Mouse (Mus musculus) T-helper 17 cell (primary cell): ENCODE measurements at regions not wholly inside any gene's neighbourhood (a gene's known extent, or its start where the extent isn't known, plus 50 kb on each side); places are given as distances from the start of the nearest gene placed in this dataset.

Experiments
- in situ Hi-C, 2 experiments: fragments of 300-600 bp; cut with MboI, MseI; formaldehyde crosslinking; loops; 1 replicate in 1 of 2; 2 replicates in 1 of 2; pipeline ENCODE4 v1.15.1; 2025; ENCODE audit warnings: high pct_unique_total_duplicates in 2 of 2

DNA sequence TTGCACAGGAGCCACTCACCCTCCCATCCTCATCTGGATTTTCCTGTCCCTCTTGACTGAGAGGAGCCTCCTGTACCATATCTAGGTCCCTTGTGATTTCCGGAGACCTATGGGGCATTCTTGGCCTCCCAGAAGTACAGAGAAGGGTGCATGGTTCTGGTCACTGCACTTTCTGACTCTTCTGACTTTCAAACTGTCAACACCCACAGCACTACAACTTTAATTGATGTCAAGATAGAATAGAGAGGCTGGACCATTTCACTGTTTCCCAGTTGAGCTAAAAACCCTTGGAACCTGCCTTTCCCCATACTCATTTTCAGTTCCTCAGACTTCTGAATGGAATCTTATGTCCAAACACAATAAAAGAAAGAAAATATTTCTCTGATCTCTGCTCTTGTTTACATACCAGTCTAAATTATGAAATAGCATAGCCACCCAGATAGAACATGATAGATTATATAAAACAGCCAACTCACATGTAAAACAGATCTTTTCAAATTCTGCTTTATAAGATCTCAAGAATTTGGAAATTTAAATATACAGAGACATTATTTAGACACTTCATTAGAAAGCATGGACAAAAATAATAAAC, 144.2 kb downstream of the Ptger3 start:
- in situ Hi-C loops, result no loop called here

DNA sequence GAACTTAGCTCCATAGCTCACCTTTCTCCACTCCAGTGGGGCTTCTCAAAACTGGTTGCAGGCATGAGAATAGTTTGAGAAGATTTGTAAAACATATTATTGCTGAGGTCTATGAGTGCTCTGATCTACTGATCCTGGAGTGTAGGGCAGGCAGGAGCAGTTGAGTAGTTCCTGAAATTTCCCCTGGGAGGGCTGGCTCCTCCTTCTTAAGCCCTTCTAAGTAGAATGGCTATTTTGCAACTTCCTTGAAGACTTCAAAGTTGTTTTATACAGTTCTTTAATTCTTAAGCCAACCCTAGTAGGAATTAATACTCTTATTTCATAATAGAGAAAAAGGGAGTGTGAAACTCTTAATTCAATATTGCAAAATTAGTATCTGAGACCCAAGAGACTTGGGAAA, 133.3 kb downstream of the Ptger3 start:
- in situ Hi-C loops, result loop anchor here in 1 of 2 experiments (10.0 kb wide), 1 partner anchor 1685 kb away; no protein-coding TSS in a partner anchor

DNA sequence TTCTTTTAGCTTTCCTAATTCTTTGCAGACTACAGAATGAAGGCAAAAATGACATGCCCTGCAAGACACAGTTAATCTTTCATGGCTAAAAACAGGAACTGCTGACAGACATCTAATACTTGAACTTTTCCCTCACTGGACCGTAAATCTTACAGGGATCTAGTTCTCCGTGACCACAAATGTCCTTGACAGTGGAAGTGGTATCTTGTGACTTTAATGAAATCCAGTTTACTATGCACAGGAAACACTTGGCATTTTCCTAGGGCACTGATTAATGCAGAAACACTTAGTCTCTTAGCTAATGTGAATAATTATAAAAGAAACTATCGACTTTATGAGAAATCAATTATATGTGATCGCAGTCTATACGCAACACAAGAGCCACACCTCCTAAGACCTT, 131.8 kb downstream of the Ptger3 start:
- in situ Hi-C loops, result no loop called here

DNA sequence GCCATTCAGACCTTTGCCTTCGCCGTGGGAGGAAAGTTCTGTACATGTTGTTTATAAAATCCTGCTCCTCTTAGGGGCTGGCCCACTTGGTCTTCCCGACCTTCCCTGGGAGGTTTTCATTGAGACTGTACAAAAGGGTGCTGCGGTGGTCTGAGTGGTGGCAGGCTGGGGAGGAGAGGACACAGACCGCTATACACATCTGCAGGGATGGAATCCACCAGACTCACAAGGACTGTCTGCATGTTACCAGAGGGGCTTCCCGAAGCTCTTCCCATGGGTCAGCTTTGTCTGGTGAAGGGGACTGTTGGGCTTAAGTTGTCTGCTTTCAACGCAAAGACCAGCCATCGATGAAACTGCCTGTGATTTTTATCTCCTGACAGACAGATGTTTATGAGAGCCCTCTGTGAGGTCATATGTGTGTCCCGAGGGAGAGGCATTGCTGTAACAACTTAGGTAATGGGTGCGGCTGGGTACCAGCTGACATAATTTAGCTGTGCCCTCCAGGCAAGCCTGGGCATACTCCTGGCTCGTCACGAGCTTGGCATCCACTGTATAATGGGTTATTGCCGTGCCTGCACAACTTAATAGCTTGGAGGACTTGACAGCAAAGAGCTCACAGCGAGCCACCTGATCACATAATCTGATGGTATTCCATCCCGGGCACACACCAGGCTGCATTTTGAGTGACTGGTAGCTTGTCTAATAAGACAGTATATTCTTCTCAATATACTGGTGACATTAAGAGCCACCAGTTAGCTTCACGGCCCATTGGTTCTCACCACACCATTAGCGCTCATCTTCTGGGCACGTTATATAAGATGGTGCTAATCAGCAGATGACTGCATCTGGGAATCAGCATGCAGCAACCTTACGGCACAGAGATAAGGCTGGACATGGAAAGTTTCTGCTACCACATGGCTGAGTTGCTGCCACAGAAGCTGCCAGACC, 128.7 kb downstream of the Ptger3 start:
- in situ Hi-C loops, result no loop called here
